Mouse (Mus musculus): Measurements from ENCODE around the gene Apobr. TPM values are rescaled to one million over a fixed set of nuclear protein-coding genes. Genes with fewer than 3 reads are reported as not detected.

The Apobr gene
- total RNA-seq (2021) = under 1 TPM; 0.39 to 0.53 TPM

GRCm38 (mm10) chr7:126584506-126584977 lies at the start of gene Apobr:
TSS of gene Apobr (plus strand) at chr7:126584942.
- intact Hi-C loops (cut with DNase I) = no loop called here
- peak in 1 of 2 experiments; percentile 28 for DNase-seq (ENCODE audit: low spot score in 2 of 2)

- intact Hi-C loops (cut with DNase I) = no loop called here
- no peak for DNase-seq (ENCODE audit: low spot score in 2 of 2)
These were observed 49.0 kb upstream of the Apobr start for GRCm38 (mm10) chr7:126535766-126536165.

- intact Hi-C loops (cut with DNase I) = no loop called here
- DNase-seq (ENCODE audit: low spot score in 2 of 2) = no peak
These were observed 48.3 kb upstream of the Apobr start for GRCm38 (mm10) chr7:126536466-126536865.

- intact Hi-C loops (cut with DNase I) = no loop called here
- DNase-seq (ENCODE audit: low spot score in 2 of 2) = peak; percentile 12 to 43
These were observed 46.7 kb upstream of the Apobr start for GRCm38 (mm10) chr7:126537820-126538585.

- intact Hi-C loops (cut with DNase I) = no loop called here
- no peak for DNase-seq (ENCODE audit: low spot score in 2 of 2)
These were observed 43.1 kb upstream of the Apobr start for GRCm38 (mm10) chr7:126541661-126542060.

- intact Hi-C loops (cut with DNase I) = loop anchor here (5.0 kb wide), 1 partner anchor 48 kb away; no protein-coding TSS in a partner anchor
- DNase-seq (ENCODE audit: low spot score in 2 of 2) = no peak
These were observed 39.1 kb upstream of the Apobr start for GRCm38 (mm10) chr7:126545631-126546030.

GRCm38 (mm10) chr7:126554796-126555195 lies 29.9 kb upstream of the Apobr start:
- intact Hi-C loops (cut with DNase I) = no loop called here
- DNase-seq (ENCODE audit: low spot score in 2 of 2) = no peak

- DNase-seq (ENCODE audit: low spot score in 2 of 2) = no peak
- intact Hi-C loops (cut with DNase I) = no loop called here
These were observed 28.1 kb upstream of the Apobr start for GRCm38 (mm10) chr7:126556635-126557034.

- intact Hi-C loops (cut with DNase I) = loop anchor here (1.0 to 10.0 kb wide), 2 partner anchors 62 to 209 kb away; partner anchors contain the start of genes Atxn2l and Ypel3
- DNase-seq (ENCODE audit: low spot score in 2 of 2) = no peak
These were observed 19.0 kb upstream of the Apobr start for GRCm38 (mm10) chr7:126565693-126566092.

- peak; percentile 91 to 95 for DNase-seq (ENCODE audit: low spot score in 2 of 2)
- intact Hi-C loops (cut with DNase I) = loop anchor here (1.0 to 10.0 kb wide), 2 partner anchors 63 to 209 kb away; partner anchors contain the start of genes Atxn2l and Ypel3
These were observed 18.5 kb upstream of the Apobr start, which contains the start of gene Eif3c for GRCm38 (mm10) chr7:126566094-126566765. TSS of gene Eif3c (minus strand) at chr7:126566411.

- peak in 1 of 2 experiments; percentile 33 for DNase-seq (ENCODE audit: low spot score in 2 of 2)
These were observed 7.8 kb upstream of the Apobr start for GRCm38 (mm10) chr7:126576946-126577345.

GRCm38 (mm10) chr7:126579172-126579571 lies 5.6 kb upstream of the Apobr start:
- peak in 1 of 2 experiments; percentile 34 for DNase-seq (ENCODE audit: low spot score in 2 of 2)
- intact Hi-C loops (cut with DNase I) = no loop called here

More at GRCm38 (mm10) chr7:126576946-126577345, 7.8 kb upstream of the Apobr start:
- intact Hi-C loops (cut with DNase I) = no loop called here

GRCm38 (mm10) chr7:126581661-126582060 lies 3.1 kb upstream of the Apobr start:
- intact Hi-C loops (cut with DNase I) = loop anchor here (2.0 kb wide), 1 partner anchor 113 kb away; the partner anchor contains the start of genes Bola2 and Slx1b
- no peak for DNase-seq (ENCODE audit: low spot score in 2 of 2)

- intact Hi-C loops (cut with DNase I) = loop anchor here (2.0 kb wide), 1 partner anchor 112 kb away; the partner anchor contains the start of genes Bola2 and Slx1b
- no peak for DNase-seq (ENCODE audit: low spot score in 2 of 2)
These were observed 2.0 kb upstream of the Apobr start for GRCm38 (mm10) chr7:126582759-126583158.

- peak; percentile 87 to 93 for DNase-seq (ENCODE audit: low spot score in 2 of 2)
- intact Hi-C loops (cut with DNase I) = loop anchor here (2.0 kb wide), 1 partner anchor 112 kb away; the partner anchor contains the start of genes Bola2 and Slx1b
These were observed 1.5 kb upstream of the Apobr start for GRCm38 (mm10) chr7:126583251-126583709.

- no peak for DNase-seq (ENCODE audit: low spot score in 2 of 2)
- intact Hi-C loops (cut with DNase I) = loop anchor here (2.0 kb wide), 1 partner anchor 111 kb away; the partner anchor contains the start of genes Bola2 and Slx1b
These were observed 981 bp upstream of the Apobr start for GRCm38 (mm10) chr7:126583761-126584160.

- no peak for DNase-seq (ENCODE audit: low spot score in 2 of 2)
- intact Hi-C loops (cut with DNase I) = no loop called here
These were observed 975 bp downstream of the Apobr start, which contains the start of gene Cln3 for GRCm38 (mm10) chr7:126585717-126586116. TSS of gene Cln3 (minus strand) at chr7:126585817.

GRCm38 (mm10) chr7:126586839-126587238 lies 2.1 kb downstream of the Apobr start:
- no peak for DNase-seq (ENCODE audit: low spot score in 2 of 2)
- intact Hi-C loops (cut with DNase I) = no loop called here

- intact Hi-C loops (cut with DNase I) = loop anchor here (2.0 kb wide), 1 partner anchor 49 kb away; no protein-coding TSS in a partner anchor
- peak; percentile 27 to 28 for DNase-seq (ENCODE audit: low spot score in 2 of 2)
These were observed 3.0 kb downstream of the Apobr start for GRCm38 (mm10) chr7:126587779-126588178.

Data from left cerebral cortex, postnatal 25 days (tissue).